Mouse (Mus musculus) layer of hippocampus, postnatal 36 days (tissue): ENCODE measurements around the gene Calhm2. TPM values are rescaled to one million over a fixed set of nuclear protein-coding genes. Genes with fewer than 3 reads are reported as not detected.

Experiments
- DNase-seq, 2 experiments: peaks; one replicate each; pipeline ENCODE4 v3.0.0; 2022
- total RNA-seq, 2 experiments: library from RNA; stranded (reverse); gene quantifications; 2 replicates each; pipeline ENCODE4 v1.2.3; 2021

The Calhm2 gene
- 1 to 10 TPM; 4.0 to 4.2 TPM for total RNA-seq

- peak; percentile 42 to 44 for DNase-seq
Observed at GRCm38 (mm10) chr19:47137771-47138421, at the start of gene Calhm2. Gene Calhm2, minus strand, starts transcription at chr19:47138294.

GRCm38 (mm10) chr19:47186514-47187275 lies 48.6 kb upstream of the Calhm2 start:
- DNase-seq = no peak

- no peak for DNase-seq
Observed at GRCm38 (mm10) chr19:47184736-47185135, 46.6 kb upstream of the Calhm2 start.

DNA sequence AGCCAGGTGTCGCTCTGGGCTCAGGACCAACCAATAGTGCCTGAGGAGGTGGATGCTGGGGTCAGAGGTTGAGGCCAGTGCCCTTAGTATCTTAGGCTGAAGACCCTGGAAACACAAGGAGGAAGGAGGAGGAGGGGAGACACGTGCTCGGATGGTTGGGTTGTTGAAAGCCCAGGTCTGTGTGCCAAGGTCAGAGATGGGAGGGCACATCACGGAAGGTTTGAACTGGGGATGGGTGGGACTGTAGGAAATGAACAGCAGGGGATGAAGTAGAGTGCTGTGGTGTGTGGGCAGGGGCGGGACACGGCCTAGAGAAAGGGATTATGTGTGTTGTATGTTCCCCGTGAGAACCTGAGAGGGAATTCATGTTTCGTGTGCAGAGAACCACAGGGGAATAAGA lies 46.1 kb upstream of the Calhm2 start:
- no peak for DNase-seq

- DNase-seq = no peak
Observed at GRCm38 (mm10) chr19:47180011-47180410, 41.9 kb upstream of the Calhm2 start.

GRCm38 (mm10) chr19:47179272-47179809 lies 41.2 kb upstream of the Calhm2 start:
- DNase-seq = peak; percentile 43 to 49

GRCm38 (mm10) chr19:47178431-47179271 lies 40.6 kb upstream of the Calhm2 start, which contains the start of gene Neurl1a:
Gene Neurl1a, plus strand, starts transcription at chr19:47178820.
- peak; percentile 57 to 60 for DNase-seq

DNA sequence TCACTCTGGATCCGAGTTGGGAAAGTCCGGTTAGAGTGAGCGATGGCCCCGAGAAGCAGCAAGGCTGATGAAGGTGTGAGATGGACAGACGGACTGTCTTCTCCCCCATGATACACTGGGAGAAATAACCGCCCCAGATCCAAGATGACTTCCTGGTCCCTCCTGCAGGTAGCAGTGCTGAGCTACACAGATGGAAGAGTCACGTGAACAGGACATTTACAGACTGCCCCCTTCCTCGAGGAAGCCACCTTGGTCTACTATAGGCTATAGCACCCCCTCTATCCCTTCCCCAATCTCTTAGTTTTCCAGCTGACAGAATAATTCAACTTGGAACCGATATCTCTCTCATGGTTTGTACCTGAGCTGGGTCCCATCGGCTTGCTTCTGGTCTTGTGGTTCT lies 39.9 kb upstream of the Calhm2 start:
- no peak for DNase-seq

GRCm38 (mm10) chr19:47176916-47177505 lies 38.9 kb upstream of the Calhm2 start:
- no peak for DNase-seq

DNA sequence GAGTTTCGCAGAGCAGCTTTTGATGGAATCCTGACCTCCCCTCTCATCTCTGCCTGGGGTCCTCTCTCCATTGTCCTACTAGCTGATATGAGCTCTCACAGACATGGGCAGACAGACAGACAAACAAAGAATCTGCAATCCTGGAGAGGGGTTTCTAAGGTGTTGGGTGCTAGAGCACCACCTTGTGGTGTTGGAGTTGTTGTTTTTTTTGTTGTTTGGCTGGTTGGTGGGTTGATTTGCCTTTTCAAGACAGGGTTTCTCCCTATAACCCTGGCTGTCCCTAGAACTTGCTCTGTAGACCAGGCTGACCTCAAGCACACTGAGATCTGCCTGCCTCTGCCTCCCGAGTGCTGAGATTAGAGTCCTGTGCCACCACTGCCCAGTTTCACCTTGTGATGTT lies 37.4 kb upstream of the Calhm2 start:
- DNase-seq = no peak

DNA sequence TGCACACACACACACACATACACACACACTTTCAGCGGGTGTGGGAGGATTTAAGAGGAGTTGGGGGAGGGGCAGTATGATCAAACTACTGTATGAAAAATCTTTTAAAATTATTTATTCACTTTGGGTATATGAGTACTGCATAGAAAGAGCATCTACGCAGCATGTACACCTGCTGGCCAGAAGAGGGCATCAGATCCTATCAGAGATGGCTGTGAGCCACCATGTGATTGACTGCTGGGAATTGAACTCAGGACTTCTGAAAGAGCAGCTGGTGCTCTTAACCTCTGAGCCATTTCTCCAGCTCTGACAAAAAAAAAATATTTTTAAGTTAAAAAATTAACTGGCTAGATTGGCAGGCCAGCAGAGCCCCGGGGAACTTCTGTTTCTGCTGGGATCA lies 36.4 kb upstream of the Calhm2 start:
- no peak for DNase-seq

- DNase-seq = peak; percentile 82 to 83
Observed at GRCm38 (mm10) chr19:47168793-47169412, 30.8 kb upstream of the Calhm2 start.

DNA sequence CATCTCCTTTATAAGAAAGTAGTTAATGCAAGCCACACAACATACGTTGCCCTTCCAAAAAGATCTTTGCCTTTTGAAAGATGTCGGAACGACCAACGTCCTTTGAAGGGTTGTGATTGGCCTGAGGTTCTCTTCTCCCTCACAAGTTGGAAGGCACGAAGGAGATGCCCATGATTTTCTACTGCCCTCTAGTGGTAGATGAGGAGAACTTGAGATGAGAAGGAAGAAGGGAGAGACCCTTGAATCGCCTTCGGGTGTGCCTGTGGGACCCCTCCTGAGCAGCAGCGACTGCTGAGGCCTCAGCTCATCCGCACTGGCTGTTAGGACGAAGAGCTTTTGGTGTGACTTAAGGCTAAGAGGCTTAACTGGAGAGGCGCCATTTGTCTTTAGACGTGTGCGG lies 30.1 kb upstream of the Calhm2 start:
- DNase-seq = no peak

- no peak for DNase-seq
Observed at GRCm38 (mm10) chr19:47167617-47168214, 29.6 kb upstream of the Calhm2 start.

- DNase-seq = no peak
Observed at GRCm38 (mm10) chr19:47166758-47167157, 28.7 kb upstream of the Calhm2 start.

- DNase-seq = no peak
Observed at GRCm38 (mm10) chr19:47163176-47163744, 25.2 kb upstream of the Calhm2 start.

DNA sequence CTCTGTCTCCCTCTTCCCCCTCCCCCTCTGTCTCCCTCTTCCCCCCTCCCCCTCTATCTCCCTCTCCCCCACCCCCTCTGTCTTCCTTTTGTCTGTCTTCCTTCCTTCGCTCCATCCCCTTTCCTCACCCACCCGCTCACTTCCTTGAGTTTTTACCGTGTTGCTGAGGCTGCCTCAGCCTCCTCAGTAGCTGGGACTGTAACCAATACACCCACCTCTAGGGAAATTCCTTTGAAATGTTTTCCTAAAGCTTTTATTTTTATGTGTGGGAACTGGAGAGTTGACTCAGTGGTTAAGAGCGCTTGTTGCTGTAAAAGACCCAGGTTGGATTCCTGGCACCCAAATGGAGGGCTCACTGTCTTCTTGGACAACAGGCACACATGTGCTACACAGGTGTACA lies 23.6 kb upstream of the Calhm2 start:
- DNase-seq = no peak

GRCm38 (mm10) chr19:47157664-47158063 lies 19.6 kb upstream of the Calhm2 start, which contains the start of gene Calhm3:
Gene Calhm3, minus strand, starts transcription at chr19:47157764.
- no peak for DNase-seq

DNA sequence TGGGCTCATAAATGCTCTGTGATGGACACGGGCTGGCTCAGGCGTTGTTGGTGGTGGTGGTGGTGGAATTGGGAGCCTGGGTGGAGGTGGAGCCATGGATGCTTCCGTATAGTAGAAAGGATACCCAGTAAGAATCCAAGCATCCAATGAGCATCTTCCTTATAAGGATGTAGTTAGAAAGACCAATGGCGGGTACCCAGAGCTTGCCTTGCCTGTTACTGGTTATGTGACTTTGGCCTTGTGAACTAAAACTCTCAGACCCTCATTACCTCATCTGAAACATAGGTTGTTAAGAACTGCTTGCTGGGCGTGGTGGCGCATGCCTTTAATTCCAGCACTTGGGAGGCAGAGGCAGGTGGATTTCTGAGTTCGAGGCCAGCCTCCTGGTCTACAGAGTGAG lies 15.7 kb upstream of the Calhm2 start:
- no peak for DNase-seq

DNA sequence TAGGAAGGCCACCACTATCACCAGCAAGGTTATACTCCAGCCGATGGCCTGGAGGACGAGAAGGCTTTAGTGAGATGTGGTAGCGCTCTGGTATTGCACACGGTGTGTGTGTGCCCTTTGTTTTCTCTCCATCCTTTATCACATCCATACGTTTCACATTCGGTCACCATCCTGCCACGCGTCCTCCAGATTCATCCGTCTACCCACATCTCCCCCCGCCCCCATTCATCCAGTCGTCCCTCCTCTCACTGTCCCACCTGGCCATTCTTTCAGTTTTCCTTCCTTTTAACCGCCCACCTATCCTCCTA lies 13.9 kb upstream of the Calhm2 start:
- DNase-seq = no peak
